Mouse (Mus musculus) v-Abl transformed pro-B cells (cell line): ENCODE measurements at regions not wholly inside any gene's neighbourhood (a gene's known extent, or its start where the extent isn't known, plus 50 kb on each side); places are given as distances from the start of the nearest gene placed in this dataset.

Experiments used
- in situ Hi-C, 2 experiments: fragments of 400-800 bp; cut with MboI; formaldehyde crosslinking; loops; one replicate each; pipeline ENCODE4 v1.15.1; 2025; ENCODE audit not compliant: unreplicated experiment in 2 of 2

DNA sequence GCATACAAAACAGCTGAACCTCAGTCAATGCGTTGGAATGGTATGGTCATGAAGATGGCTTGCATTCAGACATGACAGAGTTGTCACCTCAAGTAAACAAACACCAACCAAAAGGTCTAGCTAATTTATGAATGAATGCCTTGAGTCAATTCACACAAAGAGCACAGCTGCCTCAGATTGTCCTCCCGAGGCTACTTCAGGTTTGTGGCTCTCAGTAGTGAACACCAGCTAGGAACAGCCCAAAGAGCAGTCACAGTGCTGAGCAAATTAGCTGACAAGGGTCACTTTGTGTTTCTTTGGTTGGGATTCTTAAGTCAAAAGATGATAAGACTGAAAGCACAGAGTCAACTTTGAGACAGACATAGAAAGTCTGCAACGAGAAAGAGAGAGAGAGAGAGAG is 68.7 kb upstream of the Peli2 start:
- in situ Hi-C loops: loop anchor here in 1 of 2 experiments (25.0 kb wide), 1 partner anchor 465 kb away; no protein-coding TSS in a partner anchor

GRCm38 (mm10) chr14:48052405-48052804 is 68.2 kb upstream of the Peli2 start:
- in situ Hi-C loops: loop anchor here in 1 of 2 experiments (25.0 kb wide), 1 partner anchor 465 kb away; no protein-coding TSS in a partner anchor

DNA sequence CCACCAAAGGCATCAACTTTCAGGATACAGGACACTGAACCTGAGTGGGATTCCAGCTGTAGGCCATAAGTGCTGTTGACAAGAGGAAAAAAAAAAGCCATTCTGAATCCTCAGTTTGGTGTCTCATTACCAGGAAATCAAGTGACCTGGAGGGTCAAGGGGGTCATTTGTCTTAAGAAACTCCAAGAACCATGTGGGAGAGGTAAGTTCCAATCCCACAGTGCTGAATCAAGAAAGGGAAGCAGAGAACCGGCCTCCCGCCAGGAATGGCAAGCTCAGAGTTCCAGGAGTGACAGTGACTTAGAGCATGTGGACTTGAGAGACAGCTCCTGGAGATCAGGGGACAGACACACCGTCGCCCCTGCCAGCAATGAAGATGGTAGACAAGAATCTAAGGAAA is 67.5 kb upstream of the Peli2 start:
- in situ Hi-C loops: loop anchor here in 1 of 2 experiments (25.0 kb wide), 1 partner anchor 466 kb away; no protein-coding TSS in a partner anchor

DNA sequence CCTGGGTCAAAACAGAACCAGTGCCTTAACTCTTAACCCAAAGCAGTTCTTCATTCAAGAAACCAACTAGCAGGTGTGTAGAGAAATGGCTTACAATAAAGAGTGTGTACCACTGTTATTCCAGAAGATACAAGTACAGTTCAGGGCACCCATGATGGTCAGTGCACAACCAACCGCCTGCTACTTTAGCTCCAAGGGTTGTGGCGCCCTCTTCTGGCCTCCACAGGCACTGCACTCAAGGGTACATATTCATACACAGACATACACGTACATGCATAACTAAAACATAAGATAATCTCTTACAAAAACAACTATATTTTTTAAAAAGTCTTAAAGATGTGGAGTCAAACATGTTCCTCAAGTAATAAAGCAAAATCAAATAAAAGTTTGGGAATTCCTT is 65.9 kb upstream of the Peli2 start:
- in situ Hi-C loops: loop anchor here in 1 of 2 experiments (25.0 kb wide), 1 partner anchor 467 kb away; no protein-coding TSS in a partner anchor

- in situ Hi-C loops: loop anchor here in 1 of 2 experiments (25.0 kb wide), 1 partner anchor 469 kb away; no protein-coding TSS in a partner anchor
Observed at GRCm38 (mm10) chr14:48055861-48056260, 64.8 kb upstream of the Peli2 start.

DNA sequence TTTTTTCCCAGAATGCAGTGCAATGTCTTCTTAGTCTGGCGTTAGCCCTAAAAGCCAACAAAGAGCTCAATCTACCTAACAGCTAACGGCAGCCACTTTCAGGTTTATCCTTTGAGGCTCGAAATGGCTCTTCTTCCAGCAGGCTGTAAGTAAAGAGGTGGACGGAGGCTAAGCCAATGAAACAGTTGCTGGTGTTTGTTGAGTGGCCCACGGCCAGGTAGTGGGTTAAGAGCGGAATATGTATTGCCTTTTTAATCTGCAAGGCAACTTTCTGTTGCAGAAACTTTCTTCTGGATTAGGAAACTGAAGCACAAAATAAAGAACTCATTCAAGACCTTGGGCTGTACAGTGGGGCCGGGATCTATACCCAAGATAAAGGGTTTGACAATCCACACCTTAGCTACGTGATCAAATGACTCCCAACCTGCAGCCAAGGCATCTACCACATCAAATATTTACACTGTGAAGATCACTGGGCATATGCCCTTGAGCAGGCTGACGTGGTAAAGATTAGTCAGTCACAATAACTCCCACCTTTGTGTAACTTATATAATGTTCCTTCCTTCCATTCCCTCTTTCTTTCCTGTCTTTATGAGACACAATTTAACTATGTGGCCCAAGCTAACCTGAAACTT is 62.3 kb upstream of the Peli2 start:
- in situ Hi-C loops: loop anchor here in 1 of 2 experiments (25.0 kb wide), 1 partner anchor 471 kb away; no protein-coding TSS in a partner anchor

DNA sequence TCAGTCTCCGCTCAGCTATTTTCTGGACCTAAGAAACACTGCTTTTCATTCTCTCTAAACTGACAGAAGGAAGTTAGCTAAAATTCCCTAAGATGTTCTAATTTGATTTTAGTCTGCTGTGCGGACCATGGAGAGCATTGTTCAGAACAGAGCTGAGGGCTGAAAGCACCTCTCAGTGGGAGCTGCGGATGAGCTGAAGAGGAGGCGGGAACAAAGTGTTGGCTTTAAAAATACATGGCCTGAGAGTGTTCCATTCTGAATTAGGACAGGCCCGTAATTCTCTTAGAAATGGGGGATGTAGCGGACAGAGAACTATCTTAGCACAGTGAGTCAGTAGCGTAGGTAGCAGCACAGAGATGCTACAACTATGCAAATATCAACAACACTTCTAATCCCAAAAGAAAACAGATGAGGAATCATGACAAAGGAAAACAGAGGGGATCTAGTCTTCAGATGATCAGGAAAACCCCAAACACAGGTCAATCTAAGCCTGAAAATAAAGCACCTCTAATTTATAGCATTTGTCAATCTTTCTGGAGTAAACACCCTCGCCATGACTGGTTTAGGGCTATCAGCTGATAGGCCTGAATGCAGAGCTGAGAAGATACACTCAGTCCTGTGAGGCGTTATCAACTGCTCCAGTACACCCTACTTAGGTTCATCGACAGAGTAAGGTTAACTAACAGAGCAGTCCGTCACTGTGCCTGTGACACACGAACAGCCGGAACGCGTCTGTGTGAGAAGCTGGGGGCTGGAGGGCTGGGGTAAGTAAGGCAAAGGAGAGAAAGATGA is 60.8 kb upstream of the Peli2 start:
- in situ Hi-C loops: loop anchor here in 1 of 2 experiments (25.0 kb wide), 1 partner anchor 473 kb away; no protein-coding TSS in a partner anchor

- in situ Hi-C loops: loop anchor here in 1 of 2 experiments (25.0 kb wide), 1 partner anchor 481 kb away; no protein-coding TSS in a partner anchor
Observed at GRCm38 (mm10) chr14:48068641-48069040, 52.0 kb upstream of the Peli2 start.
